Mouse (Mus musculus): ENCODE measurements at regions not wholly inside any gene's neighbourhood (a gene's known extent, or its start where the extent isn't known, plus 50 kb on each side); places are given as distances from the start of the nearest gene placed in this dataset.

GRCm38 (mm10) chr12:77137291-77137830, 100.6 kb upstream of the Fut8 start:
- DNase-seq, result no peak
- intact Hi-C loops (cut with DNase I), result no loop called here

GRCm38 (mm10) chr12:77135661-77136060, 102.3 kb upstream of the Fut8 start:
- DNase-seq, result no peak
- intact Hi-C loops (cut with DNase I), result no loop called here

GRCm38 (mm10) chr12:77135067-77135466, 102.9 kb upstream of the Fut8 start:
- intact Hi-C loops (cut with DNase I), result no loop called here

GRCm38 (mm10) chr12:77134306-77135010, 103.5 kb upstream of the Fut8 start:
- intact Hi-C loops (cut with DNase I), result no loop called here
- no peak for DNase-seq

More at GRCm38 (mm10) chr12:77135067-77135466, 102.9 kb upstream of the Fut8 start:
- no peak for DNase-seq

- intact Hi-C loops (cut with DNase I), result no loop called here
Observed at GRCm38 (mm10) chr12:77133465-77134305, 104.2 kb upstream of the Fut8 start.

GRCm38 (mm10) chr12:77131328-77131727, 106.6 kb upstream of the Fut8 start:
- intact Hi-C loops (cut with DNase I), result no loop called here
- DNase-seq, result no peak

More at GRCm38 (mm10) chr12:77133465-77134305, 104.2 kb upstream of the Fut8 start:
- no peak for DNase-seq

GRCm38 (mm10) chr12:77130526-77130925, 107.4 kb upstream of the Fut8 start:
- DNase-seq, result no peak
- intact Hi-C loops (cut with DNase I), result no loop called here

GRCm38 (mm10) chr12:77124267-77124666, 113.7 kb upstream of the Fut8 start:
- intact Hi-C loops (cut with DNase I), result no loop called here
- DNase-seq, result no peak

- intact Hi-C loops (cut with DNase I), result no loop called here
- no peak for DNase-seq
Observed at GRCm38 (mm10) chr12:77113516-77113915, 124.4 kb upstream of the Fut8 start.

GRCm38 (mm10) chr12:77112133-77112532, 125.8 kb upstream of the Fut8 start:
- no peak for DNase-seq
- intact Hi-C loops (cut with DNase I), result no loop called here

- DNase-seq, result no peak
- intact Hi-C loops (cut with DNase I), result no loop called here
Observed at GRCm38 (mm10) chr12:77107251-77107650, 130.7 kb upstream of the Fut8 start.

GRCm38 (mm10) chr12:77105887-77106600, 131.9 kb upstream of the Fut8 start:
- no peak for DNase-seq
- intact Hi-C loops (cut with DNase I), result no loop called here

- intact Hi-C loops (cut with DNase I), result no loop called here
- DNase-seq, result no peak
Observed at GRCm38 (mm10) chr12:77100482-77100881, 137.4 kb upstream of the Fut8 start.

- intact Hi-C loops (cut with DNase I), result no loop called here
Observed at GRCm38 (mm10) chr12:77099521-77099920, 137.5 kb upstream of the Max start.

GRCm38 (mm10) chr12:77098821-77099220, 136.8 kb upstream of the Max start:
- no peak for DNase-seq
- intact Hi-C loops (cut with DNase I), result no loop called here

More at GRCm38 (mm10) chr12:77099521-77099920, 137.5 kb upstream of the Max start:
- no peak for DNase-seq

- no peak for DNase-seq
- intact Hi-C loops (cut with DNase I), result no loop called here
Observed at GRCm38 (mm10) chr12:77097831-77098230, 135.8 kb upstream of the Max start.

- intact Hi-C loops (cut with DNase I), result no loop called here
- no peak for DNase-seq
Observed at GRCm38 (mm10) chr12:77096461-77096860, 134.5 kb upstream of the Max start.

GRCm38 (mm10) chr12:77094999-77095915, 133.3 kb upstream of the Max start:
- no peak for DNase-seq
- intact Hi-C loops (cut with DNase I), result no loop called here

- intact Hi-C loops (cut with DNase I), result no loop called here
- DNase-seq, result no peak
Observed at GRCm38 (mm10) chr12:77094168-77094567, 132.2 kb upstream of the Max start.

GRCm38 (mm10) chr12:77092741-77093140, 130.7 kb upstream of the Max start:
- DNase-seq, result peak; percentile 9 to 35
- intact Hi-C loops (cut with DNase I), result no loop called here
